Mouse (Mus musculus): ENCODE measurements at regions not wholly inside any gene's neighbourhood (a gene's known extent, or its start where the extent isn't known, plus 50 kb on each side); places are given as distances from the start of the nearest gene placed in this dataset.

DNA sequence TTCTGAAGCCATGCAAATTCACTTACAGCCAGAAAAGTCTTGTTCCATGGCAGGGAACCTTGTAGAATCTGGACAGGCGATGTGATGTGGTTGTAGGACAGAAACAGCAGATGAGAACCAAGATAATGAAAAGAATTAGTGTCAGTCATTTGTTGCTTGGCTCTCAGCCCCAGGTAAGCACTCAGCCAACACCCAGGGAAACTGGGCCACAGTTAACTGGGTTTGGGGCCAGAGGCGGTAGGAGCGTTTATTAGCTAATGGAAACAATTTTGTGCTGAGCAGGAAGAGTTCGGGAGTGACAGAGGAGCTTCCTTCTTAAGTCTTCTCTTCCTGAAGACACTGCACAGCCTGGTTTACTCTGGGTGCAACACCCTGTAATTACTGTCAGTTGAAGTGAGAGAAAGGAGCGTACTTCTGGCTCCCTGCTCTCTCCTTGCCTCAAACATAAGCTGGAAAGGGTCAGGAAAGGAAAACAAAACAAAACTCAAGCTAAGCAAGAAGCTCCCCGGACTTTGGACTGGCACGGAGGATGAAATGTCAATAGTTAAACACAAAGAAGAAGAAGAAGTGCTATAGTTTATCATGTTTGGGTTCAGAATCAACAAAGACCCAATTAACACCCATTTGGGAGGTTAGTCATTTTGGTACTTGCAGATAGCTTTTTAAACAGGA, 100.4 kb downstream of the Enc1 start:
- TF ChIP-seq CTCF (IDR thresholded peaks at IDR 0.05; ENCODE audit: borderline replicate concordance, insufficient read depth, low read length) (no peak), POLR2A (IDR thresholded peaks at IDR 0.05; ENCODE audit: low read depth, low read length) (no peak)
